Mouse (Mus musculus): Measurements from ENCODE around the gene Tmem248. TPM values are rescaled to one million over a fixed set of nuclear protein-coding genes. Genes with fewer than 3 reads are reported as not detected.

Tmem248 gene
- total and polyA plus RNA-seq, 3 experiments: 72.1 to 82.9 (median 80.9) TPM

GRCm38 (mm10) chr5:130207299-130207698 is 9.6 kb upstream of the Tmem248 start:
- Histone ChIP-seq H3K4me3 (replicated peaks in 1 of 3; ENCODE audit: low read depth in 2 of 3, low read length in 2 of 3, poor library complexity in 1 of 3) (no peak overlapping the region), H3K36me3 (replicated peaks in 1 of 2; ENCODE audit: control insufficient read depth in 1 of 2, insufficient read depth in 1 of 2, low read length in 1 of 2) (peaks cover 62 to 86% of the 10 kb centered on the region in 2 experiments), H3K27ac (ENCODE audit: insufficient read depth, low read depth) (no peak overlapping the region), H3K4me2 (ENCODE audit: insufficient read depth, low read depth, poor library complexity, severe bottlenecking) (no peak overlapping the region), H3K27me3 (replicated peaks) (no peaks in the 10 kb centered on the region), H3K9ac (ENCODE audit: insufficient read depth, low read depth) (no peak overlapping the region), H3K4me1 (ENCODE audit: control insufficient read depth in 1 of 2, insufficient read depth in 2 of 2) (peaks cover 9 to 19% of the 10 kb centered on the region in 2 experiments), H3K9me3 (replicated peaks; ENCODE audit: low read length) (no peaks in the 10 kb centered on the region), H3K79me2 (replicated peaks; ENCODE audit: control insufficient read depth, extremely low read depth, insufficient read depth, poor library complexity, severe bottlenecking) (0 out of 2 replicates have a peak, but pooled peaks cover 2% of the 10 kb centered on the region)
- DNase-seq (ENCODE audit: extremely low read depth): no peak
- in situ Hi-C loops (cut with MboI; ENCODE audit: low pct_ligation_motif_present, low pct_unique_long_range_greater_than_20kb, low sequenced_read_pairs) (no loop called here), dilution Hi-C loops (cut with MboI; ENCODE audit: extremely low pct_ligation_motif_present, extremely low pct_unique_long_range_greater_than_20kb, low sequenced_read_pairs) (no loop called here)
- TF ChIP-seq ZNF384 (IDR thresholded peaks at IDR 0.05; ENCODE audit: low read depth, low read length) (no peak), IRF4 (IDR thresholded peaks at IDR 0.05; ENCODE audit: low read depth, low read length) (no peak), RAD21 (IDR thresholded peaks at IDR 0.05; ENCODE audit: low read depth, low read length) (no peak), GABPA (IDR thresholded peaks at IDR 0.05; ENCODE audit: insufficient replicate concordance, low read depth, low read length) (no peak), USF1 (IDR thresholded peaks at IDR 0.05; ENCODE audit: low read depth, low read length) (no peak), SMC3 (IDR thresholded peaks at IDR 0.05; ENCODE audit: low read depth, low read length) (no peak), TCF12 (IDR thresholded peaks at IDR 0.05; ENCODE audit: low read depth, low read length) (no peak), JUND (conservative IDR thresholded peaks at IDR 0.05; ENCODE audit: low read depth, low read length) (no peak), MXI1 (IDR thresholded peaks at IDR 0.05; ENCODE audit: low read depth, low read length) (no peak), PAX5 (IDR thresholded peaks at IDR 0.05; ENCODE audit: low read length) (no peak), HCFC1 (IDR thresholded peaks at IDR 0.05; ENCODE audit: low read depth, low read length) (no peak), MAX (IDR thresholded peaks at IDR 0.05; ENCODE audit: low read length) (no peak), JUN (IDR thresholded peaks at IDR 0.05; ENCODE audit: insufficient read depth, low read depth, low read length) (no peak), MAFK (IDR thresholded peaks at IDR 0.05; ENCODE audit: insufficient replicate concordance, low read length) (no peak), RCOR1 (conservative IDR thresholded peaks at IDR 0.05; ENCODE audit: low read depth, low read length) (no peak), ZMIZ1 (IDR thresholded peaks at IDR 0.05; ENCODE audit: low read depth, low read length) (no peak), MEF2A (IDR thresholded peaks at IDR 0.05; ENCODE audit: borderline replicate concordance, low read depth, low read length) (no peak), CHD1 (IDR thresholded peaks at IDR 0.05; ENCODE audit: low read depth, low read length) (no peak)

GRCm38 (mm10) chr5:130212956-130213355 is 3.9 kb upstream of the Tmem248 start:
- no peak for DNase-seq (ENCODE audit: extremely low read depth)
- no peaks in the 10 kb centered on the region for H3K27me3 ChIP-seq (replicated peaks)
- H3K4me3 ChIP-seq (replicated peaks in 1 of 3; ENCODE audit: low read depth in 2 of 3, low read length in 2 of 3, poor library complexity in 1 of 3): no peak overlapping the region
- no peak overlapping the region for H3K9ac ChIP-seq (ENCODE audit: insufficient read depth, low read depth)
- dilution Hi-C loops (cut with MboI; ENCODE audit: extremely low pct_ligation_motif_present, extremely low pct_unique_long_range_greater_than_20kb, low sequenced_read_pairs) (no loop called here), in situ Hi-C loops (cut with MboI; ENCODE audit: low pct_ligation_motif_present, low pct_unique_long_range_greater_than_20kb, low sequenced_read_pairs) (no loop called here)
- no peaks in the 10 kb centered on the region for H3K9me3 ChIP-seq (replicated peaks; ENCODE audit: low read length)
- H3K79me2 ChIP-seq (replicated peaks; ENCODE audit: control insufficient read depth, extremely low read depth, insufficient read depth, poor library complexity, severe bottlenecking): no peaks in the 10 kb centered on the region
- no peak overlapping the region for H3K4me2 ChIP-seq (ENCODE audit: insufficient read depth, low read depth, poor library complexity, severe bottlenecking)
- H3K36me3 ChIP-seq (replicated peaks in 1 of 2; ENCODE audit: control insufficient read depth in 1 of 2, insufficient read depth in 1 of 2, low read length in 1 of 2): peaks cover 52 to 73% of the 10 kb centered on the region in 2 experiments
- TF ChIP-seq ZMIZ1 (IDR thresholded peaks at IDR 0.05; ENCODE audit: low read depth, low read length): no peak
- no peak for TF ChIP-seq MXI1 (IDR thresholded peaks at IDR 0.05; ENCODE audit: low read depth, low read length)
- no peak for TF ChIP-seq MAFK (IDR thresholded peaks at IDR 0.05; ENCODE audit: insufficient replicate concordance, low read length)
- TF ChIP-seq GABPA (IDR thresholded peaks at IDR 0.05; ENCODE audit: insufficient replicate concordance, low read depth, low read length): no peak
- TF ChIP-seq EP300 (IDR thresholded peaks at IDR 0.05; ENCODE audit: low read length): no peak
- no peak for TF ChIP-seq JUN (IDR thresholded peaks at IDR 0.05; ENCODE audit: insufficient read depth, low read depth, low read length)
- no peak for TF ChIP-seq USF1 (IDR thresholded peaks at IDR 0.05; ENCODE audit: low read depth, low read length)
- TF ChIP-seq NELFE (IDR thresholded peaks at IDR 0.05; ENCODE audit: low read depth, low read length): no peak
- no peak for TF ChIP-seq PAX5 (IDR thresholded peaks at IDR 0.05; ENCODE audit: low read length)
- TF ChIP-seq CHD1 (IDR thresholded peaks at IDR 0.05; ENCODE audit: low read depth, low read length): no peak
- TF ChIP-seq POLR2AphosphoS2 (IDR thresholded peaks at IDR 0.05; ENCODE audit: low read depth, low read length): no peak
- H3K4me1 ChIP-seq (ENCODE audit: control insufficient read depth in 1 of 2, insufficient read depth in 2 of 2): no peaks in the 10 kb centered on the region
- H3K27ac ChIP-seq (ENCODE audit: insufficient read depth, low read depth): no peak overlapping the region

Measured in CH12.LX (cell line).